Mouse (Mus musculus) cerebellum, adult 8-10 months (tissue): Measurements from ENCODE around the gene Lhpp.

ENCODE experiments used
- DNase-seq: peaks from one replicate; pipeline ENCODE4 v3.0.0; 2022

Lhpp gene

DNA sequence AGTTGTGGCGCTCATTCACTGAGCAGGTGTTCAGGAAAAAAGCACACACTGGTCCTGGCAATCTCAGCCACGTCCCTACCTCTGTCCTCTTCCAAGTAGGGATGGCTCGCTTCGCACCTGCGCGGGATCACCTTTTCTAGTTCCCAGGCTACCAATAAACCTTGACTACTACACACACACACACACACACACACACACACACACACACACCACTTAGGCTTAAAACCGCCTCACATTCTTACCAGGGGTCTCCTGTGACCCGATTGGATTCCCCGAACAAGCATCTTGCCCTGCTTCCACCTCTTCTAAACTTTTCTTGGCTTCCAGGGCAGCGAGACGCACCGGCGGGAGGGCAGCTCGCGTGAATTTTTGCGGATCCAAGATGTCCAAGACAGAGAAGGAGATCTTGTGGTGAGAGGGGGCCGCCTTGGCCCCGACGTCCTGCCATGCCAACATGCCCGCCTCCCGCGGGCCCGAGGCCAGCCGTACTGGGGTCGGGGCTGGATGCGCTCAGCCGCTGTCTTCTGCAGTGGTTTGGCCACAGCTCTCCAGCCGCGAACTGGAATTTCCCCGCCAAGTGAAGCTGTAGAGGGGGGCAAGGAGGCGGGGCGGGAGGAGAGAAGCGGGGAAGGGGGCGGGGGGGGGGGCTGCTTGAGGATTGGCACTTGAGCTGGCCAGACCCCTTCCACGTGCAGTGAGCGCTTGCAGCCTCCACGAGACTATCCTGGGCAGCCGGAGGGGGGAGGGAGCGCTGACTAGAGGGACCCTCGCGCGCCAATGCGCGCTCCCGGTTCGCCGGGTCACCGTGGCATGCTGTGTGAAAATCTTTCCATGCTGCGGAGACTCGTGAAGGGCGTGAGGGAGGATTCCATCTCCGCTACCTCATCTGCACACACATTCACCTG is 11.1 kb upstream of the Lhpp start, which contains the start of gene Nkx1-2:
Gene Nkx1-2 (minus strand): TSS at position 567 of the 905 bp plus-strand sequence.
- DNase-seq = no peak

DNA sequence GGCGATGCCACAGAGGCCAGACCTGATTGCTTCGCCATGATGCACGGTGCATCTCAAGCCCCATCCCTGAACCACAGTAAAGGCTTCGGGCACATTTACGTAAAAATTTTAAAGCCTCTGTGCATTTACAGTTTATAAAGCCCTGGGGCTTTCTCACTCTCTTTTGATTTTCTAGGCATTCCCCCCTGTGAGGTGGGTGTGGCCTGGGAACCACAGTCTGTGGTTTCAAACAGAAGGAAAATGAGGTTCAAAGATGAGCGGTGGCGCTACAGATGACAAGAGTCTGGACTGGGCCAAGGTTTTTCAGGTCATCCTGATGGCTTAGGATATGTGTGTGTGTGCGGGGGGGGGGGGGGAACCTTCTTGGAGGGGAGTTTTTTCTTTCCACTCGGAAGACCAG is 10.4 kb upstream of the Lhpp start:
- DNase-seq = no peak

DNA sequence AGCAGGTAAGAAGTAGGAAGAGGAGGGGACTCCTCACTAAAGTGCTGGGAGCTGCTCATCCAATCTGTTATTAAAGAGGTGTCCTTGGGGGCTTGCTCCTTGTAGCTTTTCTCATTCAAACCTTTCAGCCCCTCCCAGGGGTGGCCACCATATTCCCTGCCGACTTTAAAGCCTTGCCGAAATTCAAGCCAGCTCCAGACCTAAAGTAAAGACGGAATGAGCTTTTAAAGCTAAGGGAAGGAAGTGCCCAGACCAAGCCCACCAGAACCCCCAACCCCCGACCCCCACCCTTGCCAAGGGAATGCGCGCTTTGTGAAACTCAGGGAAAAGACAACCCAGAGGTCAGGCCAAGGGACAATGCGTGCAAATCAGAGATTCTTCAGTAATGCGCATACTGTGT is 9.5 kb upstream of the Lhpp start:
- no peak for DNase-seq

DNA sequence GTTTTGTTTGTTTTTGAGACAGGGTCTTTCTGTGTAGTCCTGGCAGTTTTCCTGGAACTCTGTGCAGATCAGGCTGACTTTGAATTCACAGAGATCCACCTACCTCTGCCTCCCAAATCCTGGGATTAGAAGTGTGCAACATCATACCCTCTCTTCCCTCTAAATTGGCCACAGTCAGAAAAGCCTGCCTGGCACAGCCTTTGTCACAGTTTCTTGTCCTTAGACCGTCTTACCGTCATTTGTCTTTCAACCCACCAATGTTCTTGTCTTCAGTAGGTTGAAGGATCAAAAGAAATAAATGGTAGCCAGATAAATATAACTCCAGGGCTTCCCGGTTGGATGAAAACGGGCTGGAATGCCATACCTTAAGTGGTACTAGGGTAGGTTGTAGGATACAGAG is 5.7 kb upstream of the Lhpp start:
- no peak for DNase-seq

DNA sequence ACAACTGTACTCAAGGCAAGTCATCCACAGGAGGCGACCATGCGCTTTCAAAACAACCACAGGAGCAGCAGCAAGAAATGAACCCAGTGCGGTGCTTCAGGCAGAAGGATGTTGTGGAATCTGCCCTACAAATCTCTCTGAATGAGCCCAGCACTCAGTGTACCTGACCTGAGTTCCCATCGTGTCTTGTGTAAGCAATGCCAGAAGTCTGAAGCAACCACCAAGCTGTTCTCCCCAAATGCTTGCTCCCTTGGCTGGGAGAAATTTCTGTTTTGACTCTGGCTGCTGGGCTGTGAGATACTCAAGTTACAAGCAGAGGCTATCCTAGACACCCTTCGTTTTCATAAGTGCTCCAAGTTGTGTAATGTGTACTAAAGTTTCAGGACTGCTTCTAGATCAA is 4.7 kb upstream of the Lhpp start:
- DNase-seq = no peak

DNA sequence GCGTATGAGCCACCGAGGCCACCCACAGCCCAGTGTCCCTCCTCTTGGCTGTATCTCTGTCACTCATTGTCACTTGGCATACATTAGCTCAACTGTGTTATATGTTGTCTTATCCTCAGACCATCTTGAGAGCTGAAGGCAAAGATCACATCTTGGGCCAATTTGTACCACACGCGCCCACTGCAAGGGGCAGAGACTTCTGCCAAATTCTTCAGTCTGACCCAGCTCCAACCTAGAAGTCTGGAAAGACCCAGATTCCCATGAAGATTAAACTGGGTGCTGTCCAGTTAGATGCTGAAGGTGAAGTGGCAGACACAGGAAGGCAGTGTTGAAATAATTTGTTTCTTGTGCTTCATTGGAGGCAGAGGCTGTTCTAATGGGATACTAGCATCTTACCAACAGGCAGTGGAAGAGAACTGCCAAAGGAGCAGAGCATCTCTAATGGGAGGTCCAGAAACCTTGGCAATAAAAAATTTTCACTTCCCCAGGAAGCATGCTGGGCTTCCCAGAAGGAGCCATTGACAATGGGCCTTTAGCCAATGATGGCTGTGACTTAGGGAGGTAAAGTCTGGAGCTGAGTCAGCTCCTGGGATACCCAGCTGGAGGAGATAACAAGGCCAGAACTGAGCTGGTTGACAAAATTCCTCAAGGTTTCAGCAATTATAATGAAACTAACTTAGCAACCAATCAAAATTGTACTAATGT is 2.0 kb upstream of the Lhpp start:
- no peak for DNase-seq

DNA sequence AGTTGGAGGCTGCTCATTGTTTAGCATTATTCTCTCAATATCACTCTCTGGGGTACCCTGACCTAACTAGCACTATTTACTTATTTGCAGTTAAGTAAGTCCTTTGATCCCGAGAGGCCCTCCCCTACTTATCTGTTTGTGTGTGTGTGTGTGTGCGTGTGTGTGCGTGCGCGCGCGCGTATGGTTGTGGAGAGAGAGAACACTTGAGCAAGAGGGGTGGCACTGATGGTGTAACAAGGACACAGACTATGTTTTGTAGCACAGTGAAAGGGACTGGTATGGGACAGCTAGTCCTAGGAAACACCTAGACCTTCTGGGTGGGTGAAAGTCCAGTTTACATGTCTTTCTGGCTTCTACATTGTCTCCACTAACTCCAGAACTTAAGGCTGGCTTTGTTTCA is 1.1 kb downstream of the Lhpp start:
- DNase-seq = no peak

DNA sequence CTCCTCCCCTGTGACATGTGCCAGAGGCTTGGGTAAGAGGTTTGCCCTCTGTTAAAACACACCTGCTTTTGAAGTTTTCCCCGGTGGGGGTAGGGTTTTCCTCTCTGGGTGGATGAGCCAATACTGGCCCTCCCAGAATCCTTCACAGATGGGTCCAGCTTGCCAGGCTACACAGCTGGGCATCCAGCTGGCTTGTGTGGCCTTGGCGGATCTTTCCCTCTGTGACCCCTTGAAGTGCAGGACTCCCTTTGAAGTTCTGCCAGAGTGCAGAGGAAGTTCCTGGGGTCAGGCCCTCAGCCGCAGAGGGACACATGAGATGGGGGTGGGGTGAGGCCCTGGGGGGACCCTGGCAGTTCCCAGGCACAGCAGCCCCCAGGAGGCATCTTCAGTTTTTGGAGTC is 4.9 kb downstream of the Lhpp start:
- DNase-seq = no peak

DNA sequence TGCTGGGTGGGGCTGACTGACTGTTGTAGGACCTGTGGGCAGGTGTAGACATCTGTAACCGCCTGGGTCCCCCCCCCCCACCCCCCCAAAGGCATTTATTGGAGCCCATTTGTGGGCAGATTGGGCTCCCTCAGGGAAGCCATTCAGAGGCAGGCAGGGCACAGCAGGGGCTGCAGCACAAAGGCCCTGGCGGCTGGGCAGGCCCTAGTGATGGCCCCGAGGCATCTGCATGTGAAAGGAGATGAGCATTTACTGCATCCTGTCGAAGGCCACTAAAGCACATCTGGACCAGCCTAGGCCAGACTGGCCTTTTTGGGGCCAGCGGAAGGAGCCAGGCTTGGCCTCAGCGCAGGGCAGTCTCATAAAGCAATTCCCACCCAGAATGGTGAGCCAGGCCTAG is 6.0 kb downstream of the Lhpp start:
- no peak for DNase-seq

DNA sequence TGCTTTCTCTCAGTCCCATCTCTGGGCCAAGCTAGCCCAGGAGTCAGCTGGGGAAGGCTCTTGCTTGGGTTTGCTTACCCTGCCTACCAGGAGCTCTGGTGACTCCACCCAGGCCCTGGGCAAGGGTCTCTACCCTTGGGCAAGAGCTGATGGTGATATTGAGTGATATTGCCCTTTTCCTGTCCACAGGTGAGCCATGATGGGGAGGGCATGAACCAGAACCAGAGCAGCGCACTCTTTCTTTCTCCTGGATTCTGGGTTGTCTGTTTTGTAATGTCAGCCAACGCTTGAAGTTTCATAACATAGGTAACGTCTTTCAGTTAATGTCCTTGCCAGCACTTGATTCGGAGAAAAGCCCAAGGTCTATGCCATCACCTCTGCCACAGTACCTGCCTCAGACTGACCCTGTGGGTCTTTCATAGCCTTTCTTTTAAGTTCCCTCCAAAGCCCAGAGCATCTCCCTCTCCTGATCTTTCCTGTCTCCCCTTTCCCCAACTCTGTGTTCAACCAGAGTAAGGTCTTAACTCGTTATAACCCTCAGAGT is 6.7 kb downstream of the Lhpp start:
- DNase-seq = no peak

DNA sequence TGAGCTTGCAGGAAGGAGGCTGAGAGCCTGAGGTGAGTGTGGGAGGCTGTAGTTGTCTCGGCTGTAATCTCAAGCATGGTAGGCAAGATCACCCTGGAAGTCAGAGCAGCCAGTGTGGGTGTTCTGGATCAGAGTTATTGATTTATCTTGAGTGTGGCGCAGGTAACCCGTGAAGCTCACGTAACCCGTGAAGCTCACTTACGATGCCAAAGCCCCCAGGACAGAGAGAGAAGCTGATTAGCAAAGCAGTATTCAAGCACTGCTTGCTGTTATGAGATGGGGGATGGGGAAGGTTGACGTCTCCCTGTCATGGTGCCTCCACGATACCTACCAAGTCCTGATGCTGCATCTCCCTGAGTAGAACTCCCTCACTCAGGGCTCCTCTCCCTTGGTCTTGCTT is 9.1 kb downstream of the Lhpp start:
- no peak for DNase-seq

DNA sequence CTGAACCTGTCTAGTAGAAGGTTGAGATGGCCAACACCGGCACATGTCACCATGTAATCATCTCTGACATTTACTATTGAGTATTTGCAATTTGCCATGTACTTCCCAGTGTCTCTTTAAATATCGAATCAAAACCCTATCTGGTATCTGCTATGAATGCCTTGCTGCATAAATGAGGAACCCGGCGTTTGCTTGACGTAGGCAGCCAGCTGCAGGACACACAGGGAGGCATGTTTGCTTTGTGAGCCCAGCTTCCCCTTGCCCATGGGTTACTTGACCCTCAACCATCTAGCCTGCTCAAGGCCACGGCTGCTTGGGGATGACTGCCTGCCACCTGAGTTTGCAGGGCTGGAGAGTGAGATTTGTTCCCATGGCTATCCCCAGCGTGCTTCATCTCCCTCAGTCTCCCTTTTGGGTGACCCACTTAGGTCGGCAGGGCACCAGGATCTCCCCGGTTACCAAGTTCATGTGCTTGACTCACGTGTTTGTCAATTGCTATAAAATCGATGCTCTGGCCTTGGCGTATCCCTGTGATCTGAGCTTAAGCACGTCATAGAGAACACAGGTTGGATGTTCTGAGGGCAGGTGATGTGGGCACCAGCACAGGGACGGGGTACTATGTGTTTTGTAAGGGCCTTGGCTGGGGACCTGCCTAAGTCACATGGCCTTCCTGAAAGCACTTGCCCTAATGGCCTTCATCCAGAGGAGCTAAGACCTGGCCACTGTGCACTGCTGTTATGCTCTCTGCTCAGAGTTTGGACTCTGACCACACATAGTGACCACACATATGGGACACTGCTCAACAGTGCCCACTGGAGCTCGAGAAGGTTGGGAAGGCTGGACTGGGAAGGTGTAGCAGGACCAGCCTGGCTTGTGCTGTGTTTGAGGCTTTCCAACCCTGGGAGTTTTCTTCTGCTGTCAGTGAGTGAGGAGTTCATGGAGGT is 9.8 kb downstream of the Lhpp start:
- DNase-seq = no peak

DNA sequence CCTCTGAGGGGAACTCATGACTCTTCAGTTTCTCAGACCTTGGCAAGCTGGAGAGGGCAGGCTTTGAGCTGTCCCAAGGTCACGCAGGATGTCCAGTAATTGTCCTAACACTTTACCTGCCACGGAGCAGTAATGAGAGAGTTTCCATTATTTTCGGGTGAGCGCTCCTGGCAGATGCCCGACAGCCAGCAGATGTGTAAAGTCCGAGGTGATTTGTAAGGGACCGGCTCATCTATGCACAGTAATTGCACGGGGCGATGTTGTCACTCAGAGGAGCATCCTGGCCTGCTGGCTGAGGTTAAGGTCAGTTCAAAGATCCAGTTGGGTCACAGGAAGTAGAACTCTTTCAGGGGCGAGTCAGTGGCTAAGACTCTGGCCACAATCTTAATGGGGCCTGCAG is 13.7 kb downstream of the Lhpp start:
- no peak for DNase-seq

DNA sequence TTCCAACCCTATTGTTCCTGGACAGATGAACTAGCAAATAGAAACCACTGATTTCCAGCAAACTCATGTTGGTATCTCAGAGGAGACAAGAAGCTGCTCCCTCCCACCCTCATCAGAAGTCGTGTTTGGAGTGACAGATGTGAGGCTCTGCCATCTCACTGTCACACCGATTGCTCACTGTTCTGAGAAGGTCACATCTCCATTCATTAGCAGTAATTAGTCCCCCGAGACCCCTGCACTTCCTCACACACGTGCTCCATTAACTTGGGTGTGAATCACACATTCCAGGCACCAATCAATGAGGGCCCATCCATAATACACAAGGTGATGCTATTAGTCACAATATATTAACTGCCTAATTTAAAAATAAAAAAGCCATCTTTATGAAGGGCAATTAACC is 15.7 kb downstream of the Lhpp start:
- no peak for DNase-seq

DNA sequence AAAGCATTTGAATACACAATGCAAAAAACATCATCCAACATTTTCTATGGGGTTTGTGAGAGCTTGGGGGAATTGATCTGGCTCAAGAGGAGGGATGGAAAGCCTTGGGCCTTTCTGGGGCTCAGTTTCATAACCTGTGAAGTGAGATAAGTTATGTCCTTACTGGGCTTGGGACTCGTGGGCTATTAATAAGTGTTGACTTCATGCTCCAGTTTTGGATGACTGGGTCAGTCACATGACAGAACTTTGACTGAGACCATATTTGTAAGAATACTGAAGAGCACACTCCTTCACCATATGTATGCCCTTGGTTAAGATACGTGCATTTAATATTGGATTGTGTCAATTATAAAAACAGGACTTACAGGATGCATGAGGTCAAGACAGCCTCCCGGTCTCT is 17.0 kb downstream of the Lhpp start:
- DNase-seq = no peak

DNA sequence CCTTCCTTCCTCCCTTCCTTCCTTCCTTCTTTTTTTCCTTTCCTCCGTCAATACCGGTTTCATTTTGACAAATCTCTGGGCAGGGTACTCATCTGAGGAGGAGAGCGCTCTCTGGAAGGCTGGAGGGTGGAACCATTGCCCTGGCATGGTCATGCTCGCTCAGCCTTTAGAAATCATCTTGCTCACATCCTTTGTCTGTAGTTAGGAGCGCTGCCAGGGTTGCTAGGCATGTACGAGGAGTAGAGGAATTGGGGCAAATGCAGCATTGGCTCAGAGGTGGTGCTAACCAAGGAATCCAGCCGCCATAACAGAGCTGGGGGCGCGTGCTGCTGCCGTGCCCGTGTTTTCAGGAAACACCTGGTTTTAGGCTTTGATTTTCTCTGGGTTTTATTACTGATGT is 20.9 kb downstream of the Lhpp start:
- DNase-seq = no peak

DNA sequence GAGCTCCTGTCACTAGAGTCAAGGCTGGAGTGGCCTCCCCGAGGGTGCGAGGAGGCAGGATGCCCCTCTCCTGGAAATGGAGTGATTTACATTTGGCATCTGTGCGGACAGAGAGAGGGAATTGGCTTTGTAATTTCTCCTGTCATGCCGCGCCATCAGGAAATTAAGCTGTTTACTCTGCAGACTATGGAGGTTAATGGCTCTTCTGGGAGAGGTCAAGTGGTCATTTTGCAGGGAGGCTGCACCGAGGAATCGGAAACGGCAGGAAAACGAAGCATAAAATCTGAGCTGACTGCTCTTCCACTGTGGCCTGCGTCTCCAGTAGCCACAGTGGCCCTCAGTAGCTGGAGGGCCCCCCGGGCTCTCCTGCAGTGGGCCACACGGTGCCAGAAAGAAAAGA is 26.9 kb downstream of the Lhpp start:
- no peak for DNase-seq

DNA sequence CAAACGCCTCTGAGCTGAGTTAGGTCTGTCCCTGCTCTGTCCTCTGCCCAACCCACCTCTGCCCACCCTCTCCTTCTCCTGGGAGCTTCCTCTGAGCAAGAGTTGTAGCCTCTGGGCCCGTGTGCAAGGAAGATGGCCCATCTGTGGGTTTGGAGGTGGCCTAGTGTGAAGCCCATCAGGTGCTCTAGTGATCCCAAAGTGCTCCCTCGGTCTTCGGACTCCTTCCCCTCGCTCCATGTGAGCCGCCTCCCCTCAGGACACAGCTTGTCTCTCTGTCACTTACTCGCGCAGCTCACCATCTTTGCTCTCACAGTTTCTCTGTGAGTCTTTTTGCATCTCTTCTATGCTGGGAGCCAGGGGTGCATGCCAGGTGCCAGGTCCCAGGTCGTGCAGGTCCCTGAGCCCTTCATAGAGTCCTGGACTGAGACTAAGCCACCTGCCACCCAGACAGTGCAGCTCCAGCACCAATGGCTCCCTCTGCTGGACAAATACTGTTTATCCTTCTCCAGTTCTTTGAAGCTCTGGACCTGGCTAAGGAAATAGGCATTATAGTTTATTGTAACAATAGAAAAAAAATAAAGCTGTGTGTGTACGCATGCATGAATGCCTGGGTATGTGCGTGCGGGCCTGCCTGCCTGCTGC is 28.1 kb downstream of the Lhpp start:
- DNase-seq = peak; percentile 51

DNA sequence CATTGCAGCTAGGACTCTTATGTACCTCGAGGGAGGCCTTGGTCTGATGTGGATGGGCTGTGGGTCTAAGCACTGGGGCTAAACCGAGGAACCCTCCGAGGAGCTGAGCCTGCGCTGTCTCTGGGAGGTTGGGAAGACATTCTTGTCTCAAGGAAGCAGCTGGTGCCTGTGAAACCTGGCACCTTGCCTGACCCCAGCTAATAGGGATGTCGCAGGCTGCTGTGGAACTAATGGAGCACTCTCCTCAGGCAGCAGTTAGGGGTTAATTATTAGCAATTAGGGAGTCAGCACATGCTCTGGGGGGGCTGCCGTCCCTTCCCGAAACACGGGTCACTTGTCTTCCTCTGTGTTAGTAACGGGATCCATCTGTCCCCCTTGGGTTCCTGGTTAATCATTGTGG is 30.5 kb downstream of the Lhpp start:
- no peak for DNase-seq

DNA sequence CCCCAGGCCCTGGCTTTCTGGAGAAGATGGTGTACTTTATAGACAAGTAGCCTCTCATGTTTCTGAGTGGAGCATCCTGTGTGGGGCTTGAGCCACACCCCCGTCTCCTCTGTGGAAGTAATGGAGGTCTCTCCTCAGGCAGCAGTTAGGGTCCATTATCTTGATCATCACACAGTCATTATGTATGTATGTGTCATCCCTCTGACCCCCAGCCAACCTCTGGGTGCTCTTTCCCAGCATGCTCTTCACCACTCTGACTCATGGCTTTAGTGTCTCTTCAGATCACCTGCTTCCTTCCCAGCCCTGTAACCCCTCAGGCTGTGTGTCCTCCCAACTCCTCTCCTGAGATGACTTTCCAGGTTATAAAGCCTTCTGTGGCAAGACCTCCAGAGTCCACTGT is 31.2 kb downstream of the Lhpp start:
- DNase-seq = no peak

DNA sequence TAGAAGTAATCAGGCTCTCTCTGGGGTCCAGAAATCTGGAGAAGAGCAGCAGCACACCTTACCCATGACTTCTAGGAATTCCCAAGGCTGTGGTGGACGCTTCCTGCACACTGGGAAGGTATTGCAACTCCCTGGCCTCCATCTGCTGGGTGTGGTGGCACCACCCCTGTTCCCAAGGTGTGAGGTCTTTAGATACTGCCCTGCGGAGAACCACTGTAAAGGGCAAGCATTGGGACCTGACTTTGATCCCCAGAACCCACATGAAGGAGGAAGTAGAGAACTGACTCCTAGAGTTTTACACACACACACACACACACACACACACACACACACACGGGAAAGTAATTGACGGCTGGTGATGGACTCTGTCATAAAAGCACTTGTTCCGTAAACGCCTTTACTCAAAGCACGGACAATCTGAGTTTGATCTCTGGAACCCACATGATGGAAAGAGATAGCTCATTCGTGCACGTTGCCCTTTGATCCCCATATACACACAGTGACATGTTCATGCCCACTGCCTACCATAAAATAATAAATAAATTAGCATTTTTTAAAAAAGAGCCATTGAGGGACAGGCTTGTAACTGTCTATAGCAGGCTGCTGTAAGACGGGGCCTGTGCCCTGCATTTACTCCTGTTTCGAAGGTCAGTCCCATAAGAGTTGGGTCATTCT is 34.3 kb downstream of the Lhpp start:
- DNase-seq = no peak

DNA sequence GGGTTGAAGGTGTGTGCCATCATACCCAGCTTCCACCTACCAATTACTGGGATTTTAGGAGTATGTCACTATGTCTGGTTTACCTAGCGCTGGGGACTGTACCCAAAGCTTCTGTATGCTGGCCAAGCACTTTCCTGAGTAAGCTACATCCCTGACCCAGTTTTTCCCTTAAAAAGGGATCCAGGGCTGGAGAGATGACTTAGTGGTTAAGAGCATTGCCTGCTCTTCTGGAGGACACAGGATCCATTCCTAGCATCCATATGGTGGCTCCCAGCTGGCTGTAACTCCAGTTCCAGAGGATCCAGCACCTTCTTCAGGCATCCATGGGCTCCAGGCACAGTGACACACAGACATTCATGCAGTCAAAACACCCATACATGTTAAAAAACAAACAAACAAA is 36.1 kb downstream of the Lhpp start:
- no peak for DNase-seq
